8 mouse cellular contexts compared by ENCODE assay signal in the genomic region with DNA sequence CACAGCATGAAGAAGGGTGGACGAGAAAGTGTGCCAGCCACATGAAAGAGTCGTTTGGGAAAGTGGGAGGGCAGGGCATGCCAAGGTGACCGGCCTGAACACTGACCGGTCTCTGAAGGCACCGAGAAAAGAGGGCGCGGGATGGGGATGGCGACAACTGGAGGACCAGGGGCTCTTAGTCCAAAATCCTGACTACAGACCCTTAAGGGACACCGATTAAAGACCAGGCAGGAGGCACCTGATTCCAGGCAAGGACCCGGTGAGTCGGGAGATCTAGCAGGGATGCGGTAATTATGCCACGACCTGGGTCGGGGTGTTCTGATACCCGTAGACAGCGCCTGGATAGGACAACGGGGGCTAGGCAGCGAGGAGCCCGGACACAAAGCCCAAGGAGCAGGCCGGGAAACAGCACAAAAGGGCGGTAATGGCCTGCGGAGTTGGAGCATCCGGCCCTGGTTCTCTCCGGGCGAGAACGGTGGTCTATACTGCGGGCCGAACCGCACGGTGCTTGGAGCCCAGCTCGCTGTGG. TPM values are rescaled to one million over a fixed set of nuclear protein-coding genes. Genes with fewer than 3 reads are reported as not detected.
DNase-seq lines count a peak whose midpoint lies in the region; ATAC-seq and TF ChIP-seq lines count a peak whose summit lies in the region.

No protein-coding gene starts in this region.

- H3K27ac ChIP-seq in spleen, adult 2 months (ENCODE audit: insufficient read depth, low read length), result peak overlapping the region; percentile 90
- H3K27ac ChIP-seq in hindbrain, embryonic 11.5 days (ENCODE audit: low read depth, low read length), result peak overlapping the region; percentile 93
- peak overlapping the region; percentile 88 for H3K27ac ChIP-seq in liver, embryonic 15.5 days (replicated peaks)
- peak overlapping the region; percentile 45; the same call in 1 of the 2 replicates for H3K27ac ChIP-seq in stomach, embryonic 15.5 days

- under 1% methylated on average over 31 of the region's 31 CpGs for WGBS in spleen, adult 2 months
- under 1% methylated on average over 31 of the region's 31 CpGs for WGBS in hindbrain, embryonic 11.5 days
- WGBS in liver, embryonic 15.5 days (ENCODE audit: insufficient replicate concordance), result under 1% methylated on average over 31 of the region's 31 CpGs
- WGBS in stomach, embryonic 15.5 days, result under 1% methylated on average over 31 of the region's 31 CpGs

- ATAC-seq in hindbrain, embryonic 11.5 days (ENCODE audit: low FRiP score), result no peak
- ATAC-seq in liver, embryonic 15.5 days (ENCODE audit: insufficient read depth), result peak; percentile 23
- no peak for ATAC-seq in stomach, embryonic 15.5 days (ENCODE audit: insufficient read depth, low FRiP score, low read depth)

- H3K4me1 ChIP-seq in spleen, adult 2 months (ENCODE audit: control insufficient read depth, insufficient read depth, insufficient read length), result peaks cover 17% of the 10 kb centered on the region
- peaks cover 7% of the 10 kb centered on the region; the same call in 1 of the 2 replicates for H3K4me1 ChIP-seq in hindbrain, embryonic 11.5 days (replicated peaks; ENCODE audit: control insufficient read depth, insufficient read depth, low read length)
- H3K4me1 ChIP-seq in liver, embryonic 15.5 days (replicated peaks), result peaks cover 49% of the 10 kb centered on the region
- peaks cover 14% of the 10 kb centered on the region for H3K4me1 ChIP-seq in stomach, embryonic 15.5 days

- DNase-seq in adrenal gland, postnatal 14 days, result peak; percentile 41
- no peak for DNase-seq in adrenal gland, postnatal 36 days
- peak in 1 of 2 experiments; percentile 31 for DNase-seq in spleen, adult 2 months (ENCODE audit: low read depth in 1 of 2, low spot score in 2 of 2)
- DNase-seq in spleen, postnatal 36 days (ENCODE audit: low spot score in 2 of 2), result no peak
- peak; percentile 72 for DNase-seq in hindbrain, embryonic 11.5 days (ENCODE audit: low spot score)
- no peak for DNase-seq in cerebellum, postnatal 36 days

- no peaks in the 10 kb centered on the region for H3K36me3 ChIP-seq in spleen, adult 2 months (ENCODE audit: control insufficient read depth, insufficient read depth, low read length)
- H3K36me3 ChIP-seq in hindbrain, embryonic 11.5 days (ENCODE audit: control insufficient read depth, insufficient read depth, low read length), result no peaks in the 10 kb centered on the region
- 0 out of 2 replicates have a peak, but pooled peaks cover 3% of the 10 kb centered on the region for H3K36me3 ChIP-seq in liver, embryonic 15.5 days (replicated peaks)
- no peaks in the 10 kb centered on the region for H3K36me3 ChIP-seq in stomach, embryonic 15.5 days

- no peaks in the 10 kb centered on the region for H3K27me3 ChIP-seq in spleen, adult 2 months (ENCODE audit: control insufficient read depth, insufficient read depth, low read length)
- no peaks in the 10 kb centered on the region for H3K27me3 ChIP-seq in hindbrain, embryonic 11.5 days (ENCODE audit: control insufficient read depth, insufficient read depth, low read length)
- H3K27me3 ChIP-seq in liver, embryonic 15.5 days, result peaks cover 14% of the 10 kb centered on the region
- H3K27me3 ChIP-seq in stomach, embryonic 15.5 days (replicated peaks), result no peaks in the 10 kb centered on the region

- no peaks in the 10 kb centered on the region for H3K9me3 ChIP-seq in hindbrain, embryonic 11.5 days (ENCODE audit: control insufficient read depth, low read length)
- no peaks in the 10 kb centered on the region for H3K9me3 ChIP-seq in liver, embryonic 15.5 days (replicated peaks)
- H3K9me3 ChIP-seq in stomach, embryonic 15.5 days, result no peaks in the 10 kb centered on the region

- peak overlapping the region; percentile 97 for H3K9ac ChIP-seq in hindbrain, embryonic 11.5 days (ENCODE audit: low read depth, low read length)
- peak overlapping the region; percentile 85 for H3K9ac ChIP-seq in liver, embryonic 15.5 days
- H3K9ac ChIP-seq in stomach, embryonic 15.5 days, result peak overlapping the region; percentile 64

- peak overlapping the region; percentile 67 for H3K4me3 ChIP-seq in spleen, adult 2 months (ENCODE audit: extremely low read depth, insufficient read depth, insufficient read length)
- peak overlapping the region; percentile 78 for H3K4me3 ChIP-seq in hindbrain, embryonic 11.5 days (ENCODE audit: low read depth, low read length)
- peak overlapping the region; percentile 80 for H3K4me3 ChIP-seq in liver, embryonic 15.5 days (replicated peaks)
- H3K4me3 ChIP-seq in stomach, embryonic 15.5 days (replicated peaks), result peak overlapping the region; percentile 58

- no peak for TF ChIP-seq POLR2A in spleen, adult 2 months (IDR thresholded peaks at IDR 0.05; ENCODE audit: low read depth, low read length)

- no peak for TF ChIP-seq CTCF in spleen, adult 2 months (IDR thresholded peaks at IDR 0.05; ENCODE audit: extremely low read depth, insufficient read depth, insufficient read length, insufficient replicate concordance)

- peak overlapping the region; percentile 98 for H3K4me2 ChIP-seq in hindbrain, embryonic 11.5 days (replicated peaks; ENCODE audit: low read depth, low read length)
- H3K4me2 ChIP-seq in liver, embryonic 15.5 days, result peak overlapping the region; percentile 98
- H3K4me2 ChIP-seq in stomach, embryonic 15.5 days, result peak overlapping the region; percentile 98

RNA-seq across cellular contexts. Expression of a gene that starts 0.6 kb away (rescaled TPM):
- total RNA-seq in adrenal gland, postnatal 14 days (2021), result 22.4 and 29.2 TPM in 2 replicates
- total RNA-seq in adrenal gland, postnatal 36 days (2021), result 10 to 100 TPM; 21.4 TPM
- polyA plus RNA-seq in spleen, adult 2 months (2012; rRNA removed), result 57.3 and 62.8 TPM in 2 replicates
- polyA plus RNA-seq in hindbrain, embryonic 11.5 days (2014; fragmentation: Nextera tagmentation; extraction: Ambion mirVana), result 5.5 and 5.9 TPM in 2 replicates
- 4.2 and 5.8 TPM in 2 replicates for polyA plus RNA-seq in liver, embryonic 15.5 days (2015; fragmentation: Nextera tagmentation; extraction: Ambion mirVana)
- polyA plus RNA-seq in stomach, embryonic 15.5 days (2015; fragmentation: Nextera tagmentation; extraction: Ambion mirVana), result 4.9 and 6.3 TPM in 2 replicates

RNA-seq across cellular contexts. Expression of a gene that starts 17.6 kb away (rescaled TPM):
- 12.7 and 14.6 TPM in 2 replicates for total RNA-seq in adrenal gland, postnatal 14 days (2021)
- total RNA-seq in adrenal gland, postnatal 36 days (2021), result 1 to 10 TPM; 8.7 TPM
- polyA plus RNA-seq in spleen, adult 2 months (2012; rRNA removed), result 11.5 and 13.5 TPM in 2 replicates
- 3.4 and 4.0 TPM in 2 replicates for polyA plus RNA-seq in hindbrain, embryonic 11.5 days (2014; fragmentation: Nextera tagmentation; extraction: Ambion mirVana)
- 2.8 and 3.6 TPM in 2 replicates for polyA plus RNA-seq in liver, embryonic 15.5 days (2015; fragmentation: Nextera tagmentation; extraction: Ambion mirVana)
- polyA plus RNA-seq in stomach, embryonic 15.5 days (2015; fragmentation: Nextera tagmentation; extraction: Ambion mirVana), result 6.3 and 7.1 TPM in 2 replicates

RNA-seq across cellular contexts. Expression of a gene that starts 21.0 kb away (rescaled TPM):
- 14.3 and 15.9 TPM in 2 replicates for total RNA-seq in adrenal gland, postnatal 14 days (2021)
- total RNA-seq in adrenal gland, postnatal 36 days (2021), result 10 to 100 TPM in 1 of 2 experiments, 1 to 10 TPM in 1; 9.3 to 11.5 TPM
- polyA plus RNA-seq in spleen, adult 2 months (2012; rRNA removed), result 1.1 and 1.6 TPM in 2 replicates
- polyA plus RNA-seq in hindbrain, embryonic 11.5 days (2014; fragmentation: Nextera tagmentation; extraction: Ambion mirVana), result 0.63 and 0.66 TPM in 2 replicates
- polyA plus RNA-seq in liver, embryonic 15.5 days (2015; fragmentation: Nextera tagmentation; extraction: Ambion mirVana), result 3.7 TPM in 2 replicates
- 1.0 and 1.1 TPM in 2 replicates for polyA plus RNA-seq in stomach, embryonic 15.5 days (2015; fragmentation: Nextera tagmentation; extraction: Ambion mirVana)

RNA-seq across cellular contexts. Expression of a gene that starts 44.3 kb away (rescaled TPM):
- 127 and 135 TPM in 2 replicates for total RNA-seq in adrenal gland, postnatal 14 days (2021)
- 100 to 1,000 TPM; 146 to 161 TPM for total RNA-seq in adrenal gland, postnatal 36 days (2021)
- polyA plus RNA-seq in spleen, adult 2 months (2012; rRNA removed), result 64.2 and 72.8 TPM in 2 replicates
- polyA plus RNA-seq in hindbrain, embryonic 11.5 days (2014; fragmentation: Nextera tagmentation; extraction: Ambion mirVana), result 86.6 and 89.6 TPM in 2 replicates
- polyA plus RNA-seq in liver, embryonic 15.5 days (2015; fragmentation: Nextera tagmentation; extraction: Ambion mirVana), result 25.8 and 28.0 TPM in 2 replicates
- polyA plus RNA-seq in stomach, embryonic 15.5 days (2015; fragmentation: Nextera tagmentation; extraction: Ambion mirVana), result 49.9 and 58.6 TPM in 2 replicates

RNA-seq across cellular contexts. Expression of a gene that starts 57.0 kb away (rescaled TPM):
- 150 and 164 TPM in 2 replicates for total RNA-seq in adrenal gland, postnatal 14 days (2021)
- total RNA-seq in adrenal gland, postnatal 36 days (2021), result 100 to 1,000 TPM; 169 to 177 TPM
- polyA plus RNA-seq in spleen, adult 2 months (2012; rRNA removed), result 51.7 and 54.1 TPM in 2 replicates
- 96.2 and 99.5 TPM in 2 replicates for polyA plus RNA-seq in hindbrain, embryonic 11.5 days (2014; fragmentation: Nextera tagmentation; extraction: Ambion mirVana)
- polyA plus RNA-seq in liver, embryonic 15.5 days (2015; fragmentation: Nextera tagmentation; extraction: Ambion mirVana), result 30.7 and 33.1 TPM in 2 replicates
- 82.4 and 83.4 TPM in 2 replicates for polyA plus RNA-seq in stomach, embryonic 15.5 days (2015; fragmentation: Nextera tagmentation; extraction: Ambion mirVana)

Comparison
In these comparisons a context has a peak if more than half of its experiments do, and no peak if none do; other contexts are left out.
1. DNase-seq: peak in adrenal gland, postnatal 14 days (single experiment) and hindbrain, embryonic 11.5 days (single experiment); none in adrenal gland, postnatal 36 days (0 of 2), spleen, postnatal 36 days (0 of 2) and cerebellum, postnatal 36 days (0 of 2).
2. Peak in every context shown above with its lines, with median percentiles within 50 percentile points of each other: H3K27ac ChIP-seq, H3K4me3 ChIP-seq, H3K4me2 ChIP-seq and H3K9ac ChIP-seq.